Mouse (Mus musculus) embryonic facial prominence, embryonic 11.5 days (tissue): Measurements from ENCODE around the gene Gbp8. TPM values are rescaled to one million over a fixed set of nuclear protein-coding genes. Genes with fewer than 3 reads are reported as not detected.

Source experiments
- ATAC-seq: fragments of 200-750 bp; cut with Nextera tagmentation; replicated peaks from 2 replicates; pipeline ENCODE4 v1.8.0; 2017; ENCODE audit warnings: low read depth; ENCODE audit not compliant: insufficient number of reproducible peaks, low FRiP score, low TSS enrichment
- DNase-seq: peaks from one replicate; pipeline ENCODE4 v3.0.0-alpha.2; 2015; ENCODE audit warnings: low spot score
- H3K27ac ChIP-seq: fragments of 300-500 bp; sonication (generic); replicated peaks from 2 replicates; pipeline ENCODE4 v1.5.1; 2014; ENCODE audit warnings: mild to moderate bottlenecking, low read depth, low read length, control low read depth
- H3K27me3 ChIP-seq: fragments of 300-500 bp; sonication (generic); 2 replicates; pipeline ENCODE4 v1.6.1; 2014; ENCODE audit warnings: mild to moderate bottlenecking, low read length, moderate library complexity, mixed read lengths; ENCODE audit not compliant: control insufficient read depth, insufficient read depth
- H3K36me3 ChIP-seq: fragments of 300-500 bp; sonication (generic); replicated peaks from 2 replicates; pipeline ENCODE4 v1.6.1; 2014; ENCODE audit warnings: low read depth, mild to moderate bottlenecking, low read length, moderate library complexity, mixed read lengths; ENCODE audit not compliant: control insufficient read depth, insufficient read depth
- H3K4me1 ChIP-seq: fragments of 300-500 bp; sonication (generic); 2 replicates; pipeline ENCODE4 v1.6.1; 2014; ENCODE audit warnings: low read length, mixed read lengths; ENCODE audit not compliant: control insufficient read depth, insufficient read depth
- H3K4me2 ChIP-seq: fragments of 300-500 bp; sonication (generic); 2 replicates; pipeline ENCODE4 v1.6.1; 2014; ENCODE audit warnings: low read depth, mild to moderate bottlenecking, control low read depth, low read length, moderate library complexity
- H3K4me3 ChIP-seq: fragments of 300-500 bp; sonication (generic); 2 replicates; pipeline ENCODE4 v1.5.1; 2014; ENCODE audit warnings: low read depth, low read length, control low read depth
- H3K9ac ChIP-seq: fragments of 300-500 bp; sonication (generic); replicated peaks from 2 replicates; pipeline ENCODE4 v1.6.1; 2014; ENCODE audit warnings: mild to moderate bottlenecking, control low read depth, low read length
- H3K9me3 ChIP-seq: fragments of 300-500 bp; sonication (generic); replicated peaks from 2 replicates; pipeline ENCODE4 v1.6.1; 2016; ENCODE audit warnings: mild to moderate bottlenecking, low read length, inconsistent platforms, mixed read lengths; ENCODE audit not compliant: control insufficient read depth
- WGBS: fragments of 180-500 bp; shearing (Covaris S2); extraction: QIAGEN DNeasy Blood & Tissue Kit; methylation state at CpG from one replicate; pipeline ENCODE4 v1.1.7; 2014; 5-methylcytosine and 5-hydroxymethylcytosine counted together
- polyA plus RNA-seq: library from polyadenylated mRNA; unstranded; fragments of >200 nt; fragmentation: Nextera tagmentation; extraction: Ambion mirVana; gene quantifications from 2 replicates; pipeline ENCODE4 v1.2.1, GENCODE M21; 2014

The Gbp8 gene
- polyA plus RNA-seq, 1 experiment from 2014 or later = 0.87 TPM

GRCm38 (mm10) chr5:104982535-104982934 lies 156.8 kb downstream of the Gbp8 start, which contains the start of gene Abcg3:
Abcg3 (minus strand) TSS chr5:104982718.
- H3K27me3 ChIP-seq = no peaks in the 10 kb centered on the region
- ATAC-seq = no peak
- no peaks in the 10 kb centered on the region for H3K36me3 ChIP-seq
- no peak within 1 kb of the TSS for H3K27ac ChIP-seq
- 29% methylated on average over 10 of the region's 12 CpGs for WGBS
- peak within 1 kb of the TSS; percentile 10; the same call in 1 of the 2 replicates for H3K4me2 ChIP-seq
- no peaks in the 10 kb centered on the region for H3K4me1 ChIP-seq
- H3K9me3 ChIP-seq = no peaks in the 10 kb centered on the region
- H3K9ac ChIP-seq = no peak within 1 kb of the TSS
- DNase-seq = no peak
- H3K4me3 ChIP-seq = no peak within 1 kb of the TSS

- no peak for ATAC-seq
- Histone ChIP-seq H3K27ac (no peak overlapping the region), H3K4me3 (no peak overlapping the region), H3K27me3 (no peaks in the 10 kb centered on the region), H3K9ac (no peak overlapping the region), H3K4me1 (no peaks in the 10 kb centered on the region), H3K4me2 (no peak overlapping the region), H3K36me3 (no peaks in the 10 kb centered on the region), H3K9me3 (no peaks in the 10 kb centered on the region)
- WGBS = 73% methylated on average over 2 of the region's 2 CpGs
- no peak for DNase-seq
These were observed 160.3 kb downstream of the Gbp8 start for GRCm38 (mm10) chr5:104979040-104979513.

Other genes with a start within 250 kb of the Gbp8 start
- gene Abcg3, start 156.8 kb downstream of the Gbp8 start, polyA plus RNA-seq = 0.35 and 0.59 TPM in 2 replicates
- 1.1 and 1.6 TPM in 2 replicates for gene Gbp9, start within 50 bp of the Gbp8 start, polyA plus RNA-seq
- 0.39 and 0.70 TPM in 2 replicates for gene Gbp4, start within 50 bp of the Gbp8 start, polyA plus RNA-seq
- 0.10 and 0.33 TPM in 2 replicates for gene Gbp10, start 100.0 kb upstream of the Gbp8 start, polyA plus RNA-seq
- gene Gm43302, start 154.2 kb upstream of the Gbp8 start, polyA plus RNA-seq = not detected in 2 replicates
- gene Gbp6, start 154.2 kb upstream of the Gbp8 start, polyA plus RNA-seq = 0.22 and 0.25 TPM in 2 replicates